Comparison of ENCODE assay signal across 49 mouse cellular contexts in the genomic region with DNA sequence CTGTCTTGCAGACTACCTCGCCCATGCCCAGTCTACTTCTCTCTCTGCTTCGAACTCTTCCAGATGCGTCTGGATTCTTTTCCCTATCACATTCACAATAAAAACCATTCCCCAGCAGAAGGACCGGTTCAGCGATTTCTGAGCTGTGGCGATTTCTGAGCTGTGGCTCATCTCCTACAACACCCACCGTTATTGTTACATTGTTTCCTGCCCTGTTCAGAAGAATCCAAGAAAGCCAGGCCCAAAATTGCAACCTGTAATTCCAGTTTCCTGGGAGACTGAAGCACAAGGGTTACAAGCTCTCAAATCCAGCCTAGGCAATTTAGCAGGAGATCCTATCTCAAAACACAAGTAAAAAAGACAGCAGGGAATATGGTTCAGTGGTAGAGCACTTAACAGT. TPM values are rescaled to one million over a fixed set of nuclear protein-coding genes. Genes with fewer than 3 reads are reported as not detected.
"Had no signal": no experiment of that assay in that cellular context is flagged by ENCODE, and none has a peak within 500 bp of the region (broad histone marks: within the 10 kb centered on the region; RNA-seq: fewer than 3 reads in every experiment).

No protein-coding gene starts in this region.

- H3K9ac ChIP-seq: heart, embryonic 12.5 days; heart, embryonic 13.5 days; heart, embryonic 15.5 days; hindbrain, embryonic 12.5 days; hindbrain, embryonic 13.5 days; hindbrain, embryonic 14.5 days; hindbrain, embryonic 15.5 days; intestine, embryonic 15.5 days; kidney, embryonic 15.5 days had no signal

- H3K4me2 ChIP-seq: heart, embryonic 11.5 days; heart, embryonic 12.5 days; heart, embryonic 13.5 days; heart, embryonic 15.5 days; hindbrain, embryonic 12.5 days; hindbrain, embryonic 13.5 days; hindbrain, embryonic 14.5 days; hindbrain, embryonic 15.5 days; intestine, embryonic 15.5 days; kidney, embryonic 15.5 days had no signal

- H3K27ac ChIP-seq: heart, embryonic 10.5 days; heart, embryonic 13.5 days; heart, embryonic 15.5 days; hindbrain, embryonic 10.5 days; hindbrain, embryonic 12.5 days; hindbrain, embryonic 13.5 days; hindbrain, embryonic 14.5 days; hindbrain, embryonic 15.5 days; hindbrain, postnatal 0 days; intestine, embryonic 15.5 days; kidney, embryonic 15.5 days; kidney, postnatal 0 days; layer of hippocampus, adult 2 months had no signal

- H3K36me3 ChIP-seq: heart, embryonic 10.5 days; heart, embryonic 12.5 days; heart, embryonic 13.5 days; heart, embryonic 15.5 days; hindbrain, embryonic 10.5 days; hindbrain, embryonic 12.5 days; hindbrain, embryonic 13.5 days; hindbrain, embryonic 15.5 days; intestine, embryonic 15.5 days; kidney, embryonic 15.5 days had no signal

- H3K4me3 ChIP-seq: heart, embryonic 10.5 days; heart, embryonic 12.5 days; heart, embryonic 13.5 days; heart, embryonic 15.5 days; hindbrain, embryonic 10.5 days; hindbrain, embryonic 12.5 days; hindbrain, embryonic 13.5 days; hindbrain, embryonic 15.5 days; intestine, embryonic 15.5 days; kidney, embryonic 15.5 days; layer of hippocampus, adult 2 months had no signal

- H3K9me3 ChIP-seq: heart, embryonic 10.5 days; heart, embryonic 12.5 days; heart, embryonic 13.5 days; heart, embryonic 15.5 days; hindbrain, embryonic 10.5 days; hindbrain, embryonic 12.5 days; hindbrain, embryonic 13.5 days; hindbrain, embryonic 15.5 days; intestine, embryonic 15.5 days; kidney, embryonic 15.5 days had no signal

- DNase-seq: heart, postnatal 10 days; heart, postnatal 14 days; heart, postnatal 36 days; heart, postnatal 4 days; kidney, adult 11 months; kidney, adult 18-20 months; kidney, adult 2 months; kidney, adult 8-10 months; kidney, adult 9 months; kidney, postnatal 10 days; kidney, postnatal 14 days; kidney, postnatal 25 days; kidney, postnatal 36 days; kidney, postnatal 4 days; layer of hippocampus, adult 9-11 months; layer of hippocampus, postnatal 36 days had no signal

- ATAC-seq: hindbrain, embryonic 16.5 days; hindbrain, postnatal 0 days; inflammation-experienced regulatory T-cells, adult 6 months; intestine, embryonic 15.5 days; intestine, embryonic 16.5 days; intestine, postnatal 0 days had no signal

- H3K27me3 ChIP-seq: hindbrain, embryonic 15.5 days; intestine, embryonic 15.5 days had no signal

RNA-seq across cellular contexts. Expression of a gene that starts 2.5 kb away (rescaled TPM):
- total RNA-seq: heart, postnatal 10 days; heart, postnatal 14 days; heart, postnatal 36 days; heart, postnatal 4 days; hematopoietic stem cell, adult 5-6 weeks had no signal
- polyA plus RNA-seq: heart, embryonic 10.5 days; heart, embryonic 11.5 days; heart, embryonic 12.5 days; heart, embryonic 13.5 days; heart, embryonic 14.5 days; heart, embryonic 15.5 days; heart, embryonic 16.5 days; heart, postnatal 0 days; hindbrain, embryonic 12.5 days; kidney, embryonic 14.5 days; kidney, embryonic 15.5 days; kidney, postnatal 0 days had no signal

RNA-seq across cellular contexts. Expression of a gene that starts 47.0 kb away (rescaled TPM):
- total RNA-seq: heart, postnatal 10 days; heart, postnatal 14 days; heart, postnatal 36 days; heart, postnatal 4 days; hematopoietic stem cell, adult 5-6 weeks; layer of hippocampus, adult 18-20 months; layer of hippocampus, adult 2 months; layer of hippocampus, adult 8-10 months; layer of hippocampus, postnatal 10 days; layer of hippocampus, postnatal 14 days; layer of hippocampus, postnatal 25 days; layer of hippocampus, postnatal 36 days; left cerebral cortex, adult 18-20 months had no signal
- polyA plus RNA-seq: heart, embryonic 10.5 days; heart, embryonic 13.5 days; heart, embryonic 14.5 days; heart, embryonic 15.5 days; heart, embryonic 16.5 days; heart, postnatal 0 days; hindbrain, embryonic 10.5 days; hindbrain, embryonic 11.5 days; hindbrain, embryonic 12.5 days; hindbrain, embryonic 14.5 days; hindbrain, embryonic 15.5 days; hindbrain, postnatal 0 days; inflammation-experienced regulatory T-cells, adult 6 months; intestine, embryonic 14.5 days; intestine, embryonic 15.5 days; intestine, embryonic 16.5 days; intestine, postnatal 0 days; kidney, embryonic 14.5 days; kidney, embryonic 15.5 days; large intestine, adult 2 months had no signal

RNA-seq across cellular contexts. Expression of a gene that starts 49.5 kb away (rescaled TPM):
- polyA plus RNA-seq: inflammation-experienced regulatory T-cells, adult 6 months had no signal

RNA-seq across cellular contexts. Expression of a gene that starts 50.4 kb away (rescaled TPM):
- total RNA-seq: heart, postnatal 10 days; heart, postnatal 14 days; heart, postnatal 36 days; heart, postnatal 4 days; layer of hippocampus, postnatal 25 days; layer of hippocampus, postnatal 36 days; left cerebral cortex, adult 18-20 months had no signal
- polyA plus RNA-seq: large intestine, adult 2 months had no signal
